Mouse (Mus musculus) heart, postnatal 0 days (tissue): Measurements from ENCODE around the gene Ufd1.

Experiments used
- CTCF ChIP-seq: IDR thresholded peaks from 2 replicates; pipeline ENCODE4 v1.5.1; 2016; ENCODE audit warnings: antibody characterized with exemption, control low read depth, low read depth
- EP300 ChIP-seq: IDR thresholded peaks from 2 replicates; pipeline ENCODE4 v1.6.1; 2016; ENCODE audit warnings: antibody characterized with exemption, low read depth

DNA sequence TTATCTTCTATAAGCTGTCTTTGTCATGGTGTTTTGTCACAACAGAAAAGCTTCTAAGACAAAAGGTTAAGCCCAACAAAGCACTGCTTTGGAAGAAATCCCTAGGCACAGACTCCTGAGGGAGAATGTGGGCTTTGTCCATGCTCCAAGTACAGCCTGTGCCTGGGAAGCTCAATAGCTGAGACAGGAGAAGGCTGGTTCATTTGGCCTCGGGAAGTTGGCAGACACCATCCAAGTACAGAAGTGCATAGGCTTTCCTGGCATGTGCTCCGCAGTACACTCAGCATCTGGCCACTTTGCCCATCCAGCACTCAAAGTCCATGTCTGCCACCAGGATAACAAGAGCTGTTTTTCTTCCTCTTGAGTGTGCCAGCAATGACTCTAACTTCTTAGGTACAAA lies 5.8 kb upstream of the Ufd1 start:
- TF ChIP-seq CTCF (no peak), EP300 (no peak)
